Mouse (Mus musculus): Measurements from ENCODE around the gene Cic. TPM values are rescaled to one million over a fixed set of nuclear protein-coding genes. Genes with fewer than 3 reads are reported as not detected.
"Not testable (repeated sequence)": the region's sequence is repeated elsewhere in the genome, so short reads cannot be mapped to it uniquely, and the experiment has no call there.

Gene Cic
- polyA plus RNA-seq, 1 experiment: 92.4 TPM

- DNase-seq (ENCODE audit: extremely low spot score in 1 of 2, low spot score in 1 of 2): no peak
Measured at GRCm38 (mm10) chr7:25301063-25301462, 33.6 kb downstream of the Cic start, which contains the start of gene Prr19. Gene Prr19 (plus strand): TSS chr7:25301411.

- no peak for DNase-seq (ENCODE audit: extremely low spot score in 1 of 2, low spot score in 1 of 2)
Measured at GRCm38 (mm10) chr7:25303003-25303684, 35.6 kb downstream of the Cic start.

- DNase-seq (ENCODE audit: extremely low spot score in 1 of 2, low spot score in 1 of 2): no peak
Measured at GRCm38 (mm10) chr7:25303685-25304006, 36.1 kb downstream of the Cic start.

GRCm38 (mm10) chr7:25305481-25305880, 38.0 kb downstream of the Cic start:
- no peak for DNase-seq (ENCODE audit: extremely low spot score in 1 of 2, low spot score in 1 of 2)

GRCm38 (mm10) chr7:25305956-25306613, 38.6 kb downstream of the Cic start, which contains the start of gene Tmem145:
Gene Tmem145 (plus strand): TSS chr7:25306106.
- peak in 1 of 2 experiments; percentile 40 for DNase-seq (ENCODE audit: extremely low spot score in 1 of 2, low spot score in 1 of 2)

GRCm38 (mm10) chr7:25306614-25306996, 39.1 kb downstream of the Cic start:
- DNase-seq (ENCODE audit: extremely low spot score in 1 of 2, low spot score in 1 of 2): no peak

- no peak for DNase-seq (ENCODE audit: extremely low spot score in 1 of 2, low spot score in 1 of 2)
Measured at GRCm38 (mm10) chr7:25308702-25309318, 41.3 kb downstream of the Cic start.

- no peak for DNase-seq (ENCODE audit: extremely low spot score in 1 of 2, low spot score in 1 of 2)
Measured at GRCm38 (mm10) chr7:25309425-25309824, 41.9 kb downstream of the Cic start.

- no peak for DNase-seq (ENCODE audit: extremely low spot score in 1 of 2, low spot score in 1 of 2)
Measured at GRCm38 (mm10) chr7:25311193-25311592, 43.7 kb downstream of the Cic start.

GRCm38 (mm10) chr7:25313325-25313724, 45.8 kb downstream of the Cic start:
- DNase-seq (ENCODE audit: extremely low spot score in 1 of 2, low spot score in 1 of 2): no peak

GRCm38 (mm10) chr7:25314606-25315305, 47.3 kb downstream of the Cic start:
- DNase-seq (ENCODE audit: extremely low spot score in 1 of 2, low spot score in 1 of 2): no peak

GRCm38 (mm10) chr7:25315306-25316041, 48.0 kb downstream of the Cic start:
- peak in 1 of 2 experiments; percentile 13 for DNase-seq (ENCODE audit: extremely low spot score in 1 of 2, low spot score in 1 of 2)

- DNase-seq (ENCODE audit: extremely low spot score in 1 of 2, low spot score in 1 of 2): peak; percentile 97 to 100
Measured at GRCm38 (mm10) chr7:25316532-25317445, 49.3 kb downstream of the Cic start, which contains the start of gene Megf8. Gene Megf8 (plus strand): TSS chr7:25317164.

- DNase-seq (ENCODE audit: extremely low spot score in 1 of 2, low spot score in 1 of 2): no peak
Measured at GRCm38 (mm10) chr7:25317446-25317999, 50.0 kb downstream of the Cic start.

GRCm38 (mm10) chr7:25322058-25322484, 54.6 kb downstream of the Cic start:
- DNase-seq (ENCODE audit: extremely low spot score in 1 of 2, low spot score in 1 of 2): no peak

GRCm38 (mm10) chr7:25323219-25323618, 55.7 kb downstream of the Cic start:
- no peak for DNase-seq (ENCODE audit: extremely low spot score in 1 of 2, low spot score in 1 of 2)

- not testable (repeated sequence) for DNase-seq (ENCODE audit: extremely low spot score in 1 of 2, low spot score in 1 of 2)
Measured at GRCm38 (mm10) chr7:25325431-25325830, 57.9 kb downstream of the Cic start.

- no peak for DNase-seq (ENCODE audit: extremely low spot score in 1 of 2, low spot score in 1 of 2)
Measured at GRCm38 (mm10) chr7:25326233-25326632, 58.7 kb downstream of the Cic start.
